Mouse (Mus musculus) left cerebral cortex, adult 9 months (tissue): ENCODE data around the gene Foxa1.

ENCODE experiments used
- DNase-seq, 2 experiments: peaks; one replicate each; pipeline ENCODE4 v3.0.0; 2022; ENCODE audit warnings: low spot score in 2 of 2

Gene Foxa1

GRCm38 (mm10) chr12:57541118-57541517 is 5.6 kb downstream of the Foxa1 start:
- DNase-seq, result no peak

GRCm38 (mm10) chr12:57539551-57539985 is 7.1 kb downstream of the Foxa1 start:
- no peak for DNase-seq

- no peak for DNase-seq
Observed at GRCm38 (mm10) chr12:57538588-57539550, 7.8 kb downstream of the Foxa1 start.

GRCm38 (mm10) chr12:57537791-57538587 is 8.7 kb downstream of the Foxa1 start:
- DNase-seq, result no peak

GRCm38 (mm10) chr12:57536909-57537670 is 9.6 kb downstream of the Foxa1 start:
- no peak for DNase-seq

- no peak for DNase-seq
Observed at GRCm38 (mm10) chr12:57536056-57536908, 10.4 kb downstream of the Foxa1 start.

GRCm38 (mm10) chr12:57534879-57535611 is 11.7 kb downstream of the Foxa1 start:
- DNase-seq, result no peak

- no peak for DNase-seq
Observed at GRCm38 (mm10) chr12:57534517-57534878, 12.2 kb downstream of the Foxa1 start.

- no peak for DNase-seq
Observed at GRCm38 (mm10) chr12:57530474-57530873, 16.2 kb downstream of the Foxa1 start.

GRCm38 (mm10) chr12:57528335-57528734 is 18.4 kb downstream of the Foxa1 start:
- DNase-seq, result no peak

- DNase-seq, result no peak
Observed at GRCm38 (mm10) chr12:57515702-57516377, 30.9 kb downstream of the Foxa1 start.

GRCm38 (mm10) chr12:57514552-57514951 is 32.2 kb downstream of the Foxa1 start:
- DNase-seq, result no peak

GRCm38 (mm10) chr12:57511560-57511959 is 35.2 kb downstream of the Foxa1 start:
- no peak for DNase-seq

- DNase-seq, result no peak
Observed at GRCm38 (mm10) chr12:57511127-57511526, 35.6 kb downstream of the Foxa1 start.

GRCm38 (mm10) chr12:57509726-57510125 is 37.0 kb downstream of the Foxa1 start:
- no peak for DNase-seq

GRCm38 (mm10) chr12:57508938-57509337 is 37.8 kb downstream of the Foxa1 start:
- no peak for DNase-seq

- no peak for DNase-seq
Observed at GRCm38 (mm10) chr12:57505329-57505728, 41.4 kb downstream of the Foxa1 start.

GRCm38 (mm10) chr12:57500246-57500645 is 46.5 kb downstream of the Foxa1 start:
- DNase-seq, result no peak

GRCm38 (mm10) chr12:57496347-57497119 is 50.2 kb downstream of the Foxa1 start:
- no peak for DNase-seq
